Mouse (Mus musculus) embryonic facial prominence, embryonic 14.5 days (tissue): ENCODE results near the gene Cenpc1. TPM values are rescaled to one million over a fixed set of nuclear protein-coding genes. Genes with fewer than 3 reads are reported as not detected.

Source experiments
- ATAC-seq: fragments of 200-750 bp; cut with Nextera tagmentation; 2 replicates; pipeline ENCODE4 v1.8.0; 2017; ENCODE audit warnings: low read depth, moderate number of reproducible peaks, moderate TSS enrichment
- DNase-seq: peaks from one replicate; pipeline ENCODE4 v3.0.0-alpha.2; 2015; ENCODE audit warnings: low spot score
- H3K27ac ChIP-seq: fragments of 300-500 bp; sonication (generic); replicated peaks from 2 replicates; pipeline ENCODE4 v1.5.1; 2014; ENCODE audit warnings: low read depth, mild to moderate bottlenecking, low read length, moderate library complexity
- H3K27me3 ChIP-seq: fragments of 300-500 bp; sonication (generic); replicated peaks from 2 replicates; pipeline ENCODE4 v1.6.1; 2014; ENCODE audit warnings: low read length; ENCODE audit not compliant: control insufficient read depth, insufficient read depth
- H3K36me3 ChIP-seq: fragments of 300-500 bp; sonication (generic); 2 replicates; pipeline ENCODE4 v1.6.1; 2014; ENCODE audit warnings: low read length, mixed read lengths; ENCODE audit not compliant: control insufficient read depth, insufficient read depth
- H3K4me1 ChIP-seq: fragments of 300-500 bp; sonication (generic); 2 replicates; pipeline ENCODE4 v1.6.1; 2014; ENCODE audit warnings: antibody characterized with exemption, low read length; ENCODE audit not compliant: control insufficient read depth, insufficient read depth
- H3K4me2 ChIP-seq: fragments of 300-500 bp; sonication (generic); 2 replicates; pipeline ENCODE4 v1.6.1; 2014; ENCODE audit warnings: low read depth, mild to moderate bottlenecking, low read length, moderate library complexity, mixed read lengths
- H3K4me3 ChIP-seq: fragments of 300-500 bp; sonication (generic); 2 replicates; pipeline ENCODE4 v1.5.1; 2014; ENCODE audit warnings: low read depth, mild to moderate bottlenecking, low read length
- H3K9ac ChIP-seq: fragments of 300-500 bp; sonication (generic); 2 replicates; pipeline ENCODE4 v1.6.1; 2014; ENCODE audit warnings: low read depth, mild to moderate bottlenecking, low read length, moderate library complexity, mixed read lengths
- H3K9me3 ChIP-seq: fragments of 300-500 bp; sonication (generic); 2 replicates; pipeline ENCODE4 v1.6.1; 2016; ENCODE audit warnings: low read length; ENCODE audit not compliant: control insufficient read depth
- WGBS: fragments of 180-500 bp; shearing (Covaris S2); extraction: QIAGEN DNeasy Blood & Tissue Kit; methylation state at CpG from one replicate; pipeline ENCODE4 v1.1.7; 2014; 5-methylcytosine and 5-hydroxymethylcytosine counted together
- polyA plus RNA-seq: library from polyadenylated mRNA; unstranded; fragments of >200 nt; fragmentation: Nextera tagmentation; extraction: Ambion mirVana; gene quantifications from 2 replicates; pipeline ENCODE4 v1.2.1, GENCODE M21; 2014

The Cenpc1 gene
- polyA plus RNA-seq, 1 experiment from 2014 or later: 25.1 TPM

GRCm38 (mm10) chr5:85986734-85987515, 78.5 kb downstream of the Cenpc1 start:
- H3K9ac ChIP-seq: no peak overlapping the region
- H3K27me3 ChIP-seq: no peaks in the 10 kb centered on the region
- no peaks in the 10 kb centered on the region for H3K4me1 ChIP-seq
- DNase-seq (no peak), ATAC-seq (no peak)
- no peaks in the 10 kb centered on the region for H3K9me3 ChIP-seq
- H3K4me3 ChIP-seq: no peak overlapping the region
- no peaks in the 10 kb centered on the region for H3K36me3 ChIP-seq
- H3K27ac ChIP-seq: no peak overlapping the region
- H3K4me2 ChIP-seq: no peak overlapping the region
- 78% methylated on average over 4 of the region's 4 CpGs for WGBS

GRCm38 (mm10) chr5:85977646-85978426, 87.5 kb downstream of the Cenpc1 start:
- Histone ChIP-seq H3K27ac (no peak overlapping the region), H3K9ac (no peak overlapping the region), H3K9me3 (no peaks in the 10 kb centered on the region), H3K4me3 (no peak overlapping the region), H3K36me3 (no peaks in the 10 kb centered on the region), H3K27me3 (no peaks in the 10 kb centered on the region), H3K4me2 (peak overlapping the region; percentile 23; the same call in 1 of the 2 replicates), H3K4me1 (0 out of 2 replicates have a peak, but pooled peaks cover 4% of the 10 kb centered on the region)
- peak; percentile 81 for DNase-seq
- no peak for ATAC-seq
- 30% methylated on average over 8 of the region's 8 CpGs for WGBS

GRCm38 (mm10) chr5:85962791-85963190, 102.6 kb downstream of the Cenpc1 start:
- ATAC-seq (no peak), DNase-seq (no peak)
- no peak overlapping the region for H3K27ac ChIP-seq
- H3K4me2 ChIP-seq: no peak overlapping the region
- no peaks in the 10 kb centered on the region for H3K27me3 ChIP-seq
- no peak overlapping the region for H3K4me3 ChIP-seq
- no peaks in the 10 kb centered on the region for H3K36me3 ChIP-seq
- no peaks in the 10 kb centered on the region for H3K9me3 ChIP-seq
- WGBS: 90% methylated on average over 7 of the region's 7 CpGs
- no peak overlapping the region for H3K9ac ChIP-seq
- H3K4me1 ChIP-seq: no peaks in the 10 kb centered on the region

Other genes with a start within 250 kb of the Cenpc1 start
- gene Stap1, start 6.2 kb upstream of the Cenpc1 start, polyA plus RNA-seq: 0.81 and 1.2 TPM in 2 replicates
- gene Uba6, start 107.2 kb upstream of the Cenpc1 start, polyA plus RNA-seq: 18.7 and 19.5 TPM in 2 replicates
- gene Gnrhr, start 132.3 kb upstream of the Cenpc1 start, polyA plus RNA-seq: not detected in 2 replicates
- not detected in 2 replicates for gene Tmprss11c, start 223.7 kb upstream of the Cenpc1 start, polyA plus RNA-seq